Mouse (Mus musculus) kidney, embryonic 15.5 days (tissue): Measurements from ENCODE around the gene Cmss1. TPM values are rescaled to one million over a fixed set of nuclear protein-coding genes. Genes with fewer than 3 reads are reported as not detected.

Experiments
- ATAC-seq: fragments of 200-750 bp; cut with Nextera tagmentation; replicated peaks from 2 replicates; pipeline ENCODE4 v1.8.0; 2017; ENCODE audit warnings: moderate TSS enrichment; ENCODE audit not compliant: low FRiP score
- H3K27ac ChIP-seq: fragments of 300-500 bp; sonication (generic); 2 replicates; pipeline ENCODE4 v1.5.1; 2015; ENCODE audit warnings: mild to moderate bottlenecking, inconsistent platforms
- H3K27me3 ChIP-seq: fragments of 300-500 bp; sonication (generic); 2 replicates; pipeline ENCODE4 v1.6.1; 2015; ENCODE audit warnings: inconsistent platforms
- H3K36me3 ChIP-seq: fragments of 300-500 bp; sonication (generic); 2 replicates; pipeline ENCODE4 v1.6.1; 2015; ENCODE audit warnings: inconsistent platforms
- H3K4me1 ChIP-seq: fragments of 300-500 bp; sonication (generic); 2 replicates; pipeline ENCODE4 v1.6.1; 2015; ENCODE audit warnings: inconsistent platforms
- H3K4me2 ChIP-seq: fragments of 300-500 bp; sonication (generic); 2 replicates; pipeline ENCODE4 v1.6.1; 2015; ENCODE audit warnings: moderate library complexity, mild to moderate bottlenecking, inconsistent platforms
- H3K4me3 ChIP-seq: fragments of 300-500 bp; sonication (generic); replicated peaks from 2 replicates; pipeline ENCODE4 v1.5.1; 2015; ENCODE audit warnings: mild to moderate bottlenecking, inconsistent platforms
- H3K9ac ChIP-seq: fragments of 300-500 bp; sonication (generic); 2 replicates; pipeline ENCODE4 v1.6.1; 2015; ENCODE audit warnings: mild to moderate bottlenecking, inconsistent platforms
- H3K9me3 ChIP-seq: fragments of 300-500 bp; sonication (generic); replicated peaks from 2 replicates; pipeline ENCODE4 v1.6.1; 2016; ENCODE audit warnings: inconsistent platforms
- WGBS: fragments of 180-500 bp; shearing (Covaris S2); methylation state at CpG from one replicate; pipeline ENCODE4 v1.1.7; 2015; ENCODE audit warnings: mixed read lengths; 5-methylcytosine and 5-hydroxymethylcytosine counted together
- polyA plus RNA-seq: library from polyadenylated mRNA; unstranded; fragments of >200 nt; fragmentation: Nextera tagmentation; extraction: Ambion mirVana; gene quantifications from 2 replicates; pipeline ENCODE4 v1.2.1, GENCODE M21; 2015

Gene Cmss1
- polyA plus RNA-seq, 1 experiment from 2014 or later: 60.8 TPM

GRCm38 (mm10) chr16:57485265-57485664 lies 121.4 kb downstream of the Cmss1 start:
- Histone ChIP-seq H3K4me2 (no peak overlapping the region), H3K36me3 (no peaks in the 10 kb centered on the region), H3K4me1 (peaks cover 30% of the 10 kb centered on the region), H3K9ac (no peak overlapping the region), H3K4me3 (no peak overlapping the region), H3K27me3 (no peaks in the 10 kb centered on the region), H3K9me3 (no peaks in the 10 kb centered on the region), H3K27ac (no peak overlapping the region)
- ATAC-seq: no peak
- WGBS: 68% methylated on average over 9 of the region's 9 CpGs

DNA sequence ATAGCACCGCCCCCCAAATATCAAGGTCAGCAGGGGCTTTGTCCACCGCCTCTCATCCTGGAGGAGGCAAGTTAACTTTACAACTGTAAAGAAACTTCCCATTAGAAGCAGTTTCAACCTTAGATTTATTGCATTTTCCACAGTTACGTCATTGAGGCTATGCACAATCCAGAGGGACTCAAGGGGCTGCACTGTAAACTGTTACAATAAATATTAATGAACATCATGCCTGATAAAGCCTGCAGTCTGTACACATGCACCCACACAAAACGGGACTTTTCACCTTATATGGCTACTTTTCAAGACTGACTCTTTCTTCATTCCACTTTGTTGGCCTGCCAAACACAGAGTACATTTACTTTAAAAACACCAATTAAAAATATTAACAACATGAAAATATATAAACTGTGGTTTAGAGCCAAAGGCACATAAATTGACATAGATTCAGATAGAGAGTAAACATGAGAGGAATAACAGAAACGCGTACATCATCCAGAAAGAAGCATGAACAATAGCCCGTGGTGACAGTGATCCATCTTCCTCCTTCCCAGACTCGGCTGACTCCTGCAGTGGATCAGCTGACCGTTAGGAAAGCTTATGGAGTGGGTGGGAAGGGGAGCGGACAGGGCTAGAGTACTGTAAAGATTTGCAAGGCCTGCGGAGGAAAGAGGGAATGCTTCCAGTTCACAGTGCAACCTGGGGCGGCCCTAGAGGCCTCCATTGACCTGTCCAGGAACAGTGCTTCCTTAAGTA lies 122.4 kb downstream of the Cmss1 start:
- H3K4me3 ChIP-seq: no peak overlapping the region
- no peaks in the 10 kb centered on the region for H3K9me3 ChIP-seq
- H3K9ac ChIP-seq: no peak overlapping the region
- H3K4me2 ChIP-seq: no peak overlapping the region
- no peaks in the 10 kb centered on the region for H3K36me3 ChIP-seq
- no peaks in the 10 kb centered on the region for H3K27me3 ChIP-seq
- peaks cover 30% of the 10 kb centered on the region for H3K4me1 ChIP-seq
- H3K27ac ChIP-seq: peak overlapping the region; percentile 82
- ATAC-seq: peak; percentile 88
- 35% methylated on average over 12 of the region's 12 CpGs for WGBS

DNA sequence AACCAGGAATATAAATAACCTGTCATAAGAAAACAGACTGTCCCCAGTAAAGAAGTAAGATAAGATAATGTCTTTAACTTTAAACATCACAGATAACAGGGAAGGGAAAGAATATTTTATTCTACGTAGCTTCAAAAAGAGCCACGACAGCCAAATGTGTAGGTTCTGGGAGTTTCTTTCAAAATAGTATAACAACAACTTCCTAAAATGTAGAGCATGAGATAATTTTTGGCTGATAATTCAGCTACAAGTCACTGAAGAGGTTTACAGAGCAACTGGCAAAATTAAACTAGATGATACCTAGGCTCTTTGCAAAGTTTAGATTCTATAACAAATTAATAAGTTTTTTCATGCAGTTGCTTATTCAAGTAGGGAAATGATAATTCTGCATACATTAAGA lies 123.2 kb downstream of the Cmss1 start:
- no peak overlapping the region for H3K4me3 ChIP-seq
- H3K27me3 ChIP-seq: no peaks in the 10 kb centered on the region
- H3K36me3 ChIP-seq: no peaks in the 10 kb centered on the region
- H3K4me2 ChIP-seq: no peak overlapping the region
- H3K9ac ChIP-seq: no peak overlapping the region
- 71% methylated on average over 2 of the region's 2 CpGs for WGBS
- peak overlapping the region; percentile 82; the same call in 1 of the 2 replicates for H3K27ac ChIP-seq
- no peak for ATAC-seq
- H3K4me1 ChIP-seq: peaks cover 30% of the 10 kb centered on the region
- H3K9me3 ChIP-seq: no peaks in the 10 kb centered on the region

- Histone ChIP-seq H3K27me3 (no peaks in the 10 kb centered on the region), H3K4me1 (peaks cover 28% of the 10 kb centered on the region), H3K9ac (no peak overlapping the region), H3K36me3 (no peaks in the 10 kb centered on the region), H3K4me2 (no peak overlapping the region), H3K27ac (peak overlapping the region; percentile 45; the same call in 1 of the 2 replicates), H3K9me3 (no peaks in the 10 kb centered on the region), H3K4me3 (no peak overlapping the region)
- 62% methylated on average over 4 of the region's 4 CpGs for WGBS
- no peak for ATAC-seq
Measured at GRCm38 (mm10) chr16:57482911-57483310, 123.8 kb downstream of the Cmss1 start.

DNA sequence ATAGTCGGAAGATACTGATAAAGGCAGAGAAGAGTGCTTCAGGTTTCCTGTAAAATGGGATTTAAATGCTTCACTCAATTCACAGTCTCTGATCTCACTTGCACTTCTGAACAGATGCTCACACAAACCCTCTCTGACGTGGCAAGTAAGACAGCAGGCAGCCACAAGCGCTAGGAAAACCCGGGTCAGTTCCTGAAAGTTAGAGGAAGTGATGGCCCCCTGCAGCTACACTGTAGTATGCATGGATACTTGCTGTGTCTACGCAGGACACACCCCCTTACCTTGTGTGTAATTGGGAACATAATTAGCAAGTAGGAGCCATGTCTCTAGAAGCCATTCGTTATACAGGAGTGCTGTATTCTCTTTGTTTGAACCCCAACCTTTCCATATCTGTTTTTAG lies 124.4 kb downstream of the Cmss1 start:
- Histone ChIP-seq H3K9me3 (no peaks in the 10 kb centered on the region), H3K4me1 (peaks cover 22% of the 10 kb centered on the region), H3K4me2 (no peak overlapping the region), H3K9ac (no peak overlapping the region), H3K4me3 (no peak overlapping the region), H3K27ac (no peak overlapping the region), H3K36me3 (no peaks in the 10 kb centered on the region), H3K27me3 (no peaks in the 10 kb centered on the region)
- ATAC-seq: no peak
- 68% methylated on average over 6 of the region's 6 CpGs for WGBS

GRCm38 (mm10) chr16:57479776-57480175 lies 126.9 kb downstream of the Cmss1 start:
- 71% methylated on average over 5 of the region's 5 CpGs for WGBS
- no peak overlapping the region for H3K9ac ChIP-seq
- no peaks in the 10 kb centered on the region for H3K27me3 ChIP-seq
- H3K4me1 ChIP-seq: peaks cover 17% of the 10 kb centered on the region
- H3K27ac ChIP-seq: no peak overlapping the region
- H3K36me3 ChIP-seq: no peaks in the 10 kb centered on the region
- no peaks in the 10 kb centered on the region for H3K9me3 ChIP-seq
- no peak overlapping the region for H3K4me3 ChIP-seq
- no peak for ATAC-seq
- no peak overlapping the region for H3K4me2 ChIP-seq

DNA sequence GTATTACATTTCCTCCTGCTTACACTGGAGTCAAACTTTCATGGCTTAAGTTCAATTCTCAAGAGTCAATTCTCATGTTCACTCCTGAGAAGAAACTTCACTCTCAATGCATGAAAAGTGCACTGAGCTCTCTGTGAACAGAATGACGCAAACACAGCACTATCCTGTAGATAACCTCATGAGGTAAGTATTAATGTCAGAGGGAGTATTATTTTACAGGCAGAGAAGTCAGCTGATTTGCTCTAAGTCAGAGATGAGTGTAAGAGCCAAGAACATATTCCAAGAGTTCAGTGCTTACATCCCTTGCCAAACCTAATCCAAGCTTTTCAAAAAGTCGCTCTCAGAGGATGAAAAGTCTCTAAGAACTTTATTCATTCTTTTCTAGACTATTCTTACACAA lies 128.2 kb downstream of the Cmss1 start:
- 80% methylated on average over 2 of the region's 2 CpGs for WGBS
- H3K9ac ChIP-seq: no peak overlapping the region
- ATAC-seq: no peak

GRCm38 (mm10) chr16:57473415-57474085 lies 133.1 kb downstream of the Cmss1 start:
- Histone ChIP-seq H3K4me2 (no peak overlapping the region), H3K36me3 (no peaks in the 10 kb centered on the region), H3K27me3 (no peaks in the 10 kb centered on the region), H3K4me1 (peaks cover 17% of the 10 kb centered on the region), H3K27ac (no peak overlapping the region), H3K9ac (no peak overlapping the region), H3K9me3 (no peaks in the 10 kb centered on the region), H3K4me3 (no peak overlapping the region)
- WGBS: 19% methylated on average over 10 of the region's 10 CpGs
- peak; percentile 81 for ATAC-seq

More for the DNA sequence above, 128.2 kb downstream of the Cmss1 start:
- no peaks in the 10 kb centered on the region for H3K27me3 ChIP-seq
- H3K9me3 ChIP-seq: no peaks in the 10 kb centered on the region
- no peak overlapping the region for H3K4me3 ChIP-seq
- no peak overlapping the region for H3K4me2 ChIP-seq
- H3K36me3 ChIP-seq: no peaks in the 10 kb centered on the region
- H3K27ac ChIP-seq: no peak overlapping the region
- peaks cover 14% of the 10 kb centered on the region for H3K4me1 ChIP-seq

DNA sequence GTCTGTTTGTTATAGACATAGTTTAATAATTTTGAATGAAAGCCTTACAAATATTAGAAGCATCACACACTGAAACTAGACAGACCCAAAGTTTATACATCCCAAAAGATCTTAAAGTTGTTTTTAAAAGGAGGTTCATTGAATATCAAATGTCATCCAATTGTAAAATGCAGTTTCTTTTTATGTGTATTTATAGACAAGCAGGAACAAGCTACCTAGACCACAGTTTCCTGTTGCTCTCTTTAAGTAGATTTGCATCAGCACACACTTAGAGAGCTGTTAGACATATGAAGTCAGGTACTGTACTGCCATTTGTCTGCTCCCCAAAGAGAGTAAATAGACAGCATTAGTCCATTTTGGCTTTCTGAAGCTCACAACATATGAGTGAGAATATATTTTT lies 135.6 kb downstream of the Cmss1 start:
- no peak for ATAC-seq
- H3K4me2 ChIP-seq: no peak overlapping the region

DNA sequence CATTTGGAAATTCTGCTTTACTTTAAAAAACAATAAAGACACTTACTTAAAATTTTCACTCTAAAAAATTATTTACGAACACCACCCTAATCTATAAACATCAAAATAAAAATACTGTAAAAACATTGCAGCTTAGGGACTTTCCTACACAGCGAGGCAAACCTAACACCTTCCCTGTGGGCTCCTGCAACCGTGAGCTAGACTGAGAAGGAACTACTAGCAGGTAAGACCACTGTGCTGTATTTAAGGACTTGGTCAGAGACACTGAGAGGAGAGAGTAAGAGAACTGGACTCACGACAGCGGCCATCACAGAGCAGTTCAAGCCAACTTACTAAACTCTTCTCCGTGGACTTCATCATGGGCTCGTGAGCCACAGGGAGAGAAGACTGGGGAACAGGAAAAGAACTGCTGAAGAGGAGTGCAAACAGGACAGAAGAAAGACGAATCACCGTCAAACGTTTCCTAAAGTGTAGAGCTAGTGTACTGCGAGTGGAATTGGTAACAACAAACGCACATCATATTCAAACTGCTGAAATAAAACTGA lies 136.3 kb downstream of the Cmss1 start:
- no peaks in the 10 kb centered on the region for H3K9me3 ChIP-seq
- ATAC-seq: no peak
- 89% methylated on average over 12 of the region's 12 CpGs for WGBS

More for the DNA sequence above, 135.6 kb downstream of the Cmss1 start:
- H3K27ac ChIP-seq: no peak overlapping the region
- no peaks in the 10 kb centered on the region for H3K27me3 ChIP-seq
- H3K4me1 ChIP-seq: peaks cover 19% of the 10 kb centered on the region
- H3K36me3 ChIP-seq: no peaks in the 10 kb centered on the region
- no peaks in the 10 kb centered on the region for H3K9me3 ChIP-seq
- no peak overlapping the region for H3K4me3 ChIP-seq
- H3K9ac ChIP-seq: no peak overlapping the region

DNA sequence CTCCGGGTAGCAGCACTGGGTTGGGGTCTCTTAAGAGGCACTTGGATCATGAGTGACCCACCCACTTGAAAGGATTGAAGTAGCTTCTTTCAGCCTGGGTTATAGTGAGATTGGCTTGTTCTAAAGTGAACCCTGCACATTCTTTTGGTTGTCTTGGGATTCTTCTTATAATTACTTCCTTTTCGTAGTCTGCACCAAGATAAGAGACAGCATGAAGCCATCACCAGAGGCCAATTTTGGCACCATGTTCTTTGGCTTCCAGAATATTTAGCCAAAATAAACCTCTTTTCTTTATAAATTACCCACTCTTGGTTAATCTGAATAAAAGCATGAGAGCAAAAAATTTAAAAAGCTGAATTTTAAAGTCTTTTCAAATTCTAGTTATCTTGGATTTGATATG lies 136.8 kb downstream of the Cmss1 start:
- Histone ChIP-seq H3K27me3 (no peaks in the 10 kb centered on the region), H3K4me3 (no peak overlapping the region), H3K9ac (no peak overlapping the region), H3K4me1 (peaks cover 19% of the 10 kb centered on the region), H3K4me2 (no peak overlapping the region), H3K36me3 (no peaks in the 10 kb centered on the region), H3K9me3 (no peaks in the 10 kb centered on the region), H3K27ac (no peak overlapping the region)
- 75% methylated on average over 2 of the region's 2 CpGs for WGBS
- ATAC-seq: no peak

More for the DNA sequence above, 136.3 kb downstream of the Cmss1 start:
- H3K27ac ChIP-seq: no peak overlapping the region
- no peaks in the 10 kb centered on the region for H3K36me3 ChIP-seq
- no peak overlapping the region for H3K9ac ChIP-seq
- no peak overlapping the region for H3K4me3 ChIP-seq
- no peaks in the 10 kb centered on the region for H3K27me3 ChIP-seq
- peaks cover 19% of the 10 kb centered on the region for H3K4me1 ChIP-seq
- no peak overlapping the region for H3K4me2 ChIP-seq

DNA sequence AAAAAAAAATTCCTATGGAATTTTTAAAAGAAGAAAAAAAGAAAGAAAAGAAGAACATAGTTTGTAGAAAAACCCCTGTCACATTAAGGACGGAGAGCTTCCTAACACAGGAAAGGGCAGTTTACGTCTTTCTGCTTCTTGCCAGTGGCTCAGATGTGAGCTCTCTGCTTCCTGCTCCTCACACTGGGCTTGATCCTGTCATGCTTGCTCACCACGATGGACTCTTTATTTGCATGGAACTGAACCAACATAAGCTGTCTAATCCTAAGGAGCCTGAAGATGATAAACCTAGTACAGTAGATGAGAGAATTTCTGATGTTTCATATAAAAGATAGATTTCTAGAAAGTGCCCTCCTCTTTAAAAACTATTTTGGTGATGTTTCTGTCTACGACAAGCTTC lies 137.4 kb downstream of the Cmss1 start:
- 71% methylated on average over 4 of the region's 4 CpGs for WGBS
- no peak overlapping the region for H3K27ac ChIP-seq
- no peak for ATAC-seq
- no peak overlapping the region for H3K4me2 ChIP-seq
- no peaks in the 10 kb centered on the region for H3K36me3 ChIP-seq
- no peaks in the 10 kb centered on the region for H3K9me3 ChIP-seq
- H3K4me1 ChIP-seq: peaks cover 19% of the 10 kb centered on the region
- no peak overlapping the region for H3K9ac ChIP-seq
- no peaks in the 10 kb centered on the region for H3K27me3 ChIP-seq
- H3K4me3 ChIP-seq: no peak overlapping the region
